Mouse (Mus musculus) brain, embryonic 14.5 days (tissue): ENCODE data around the gene Heyl.

ENCODE experiments used
- CTCF ChIP-seq: fragments of 200-500 bp; IDR thresholded peaks from 2 replicates; pipeline ENCODE4 v1.5.1; 2012; ENCODE audit warnings: inconsistent platforms, mild to moderate bottlenecking, moderate library complexity, borderline replicate concordance; ENCODE audit not compliant: insufficient read depth, insufficient read length; ENCODE audit errors: extremely low read depth
- POLR2A ChIP-seq: fragments of 200-500 bp; IDR thresholded peaks from 2 replicates; pipeline ENCODE4 v1.6.1; 2012; ENCODE audit warnings: mild to moderate bottlenecking, inconsistent platforms, borderline replicate concordance; ENCODE audit not compliant: poor library complexity, insufficient read depth, insufficient read length, severe bottlenecking; ENCODE audit errors: extremely low read depth

DNA sequence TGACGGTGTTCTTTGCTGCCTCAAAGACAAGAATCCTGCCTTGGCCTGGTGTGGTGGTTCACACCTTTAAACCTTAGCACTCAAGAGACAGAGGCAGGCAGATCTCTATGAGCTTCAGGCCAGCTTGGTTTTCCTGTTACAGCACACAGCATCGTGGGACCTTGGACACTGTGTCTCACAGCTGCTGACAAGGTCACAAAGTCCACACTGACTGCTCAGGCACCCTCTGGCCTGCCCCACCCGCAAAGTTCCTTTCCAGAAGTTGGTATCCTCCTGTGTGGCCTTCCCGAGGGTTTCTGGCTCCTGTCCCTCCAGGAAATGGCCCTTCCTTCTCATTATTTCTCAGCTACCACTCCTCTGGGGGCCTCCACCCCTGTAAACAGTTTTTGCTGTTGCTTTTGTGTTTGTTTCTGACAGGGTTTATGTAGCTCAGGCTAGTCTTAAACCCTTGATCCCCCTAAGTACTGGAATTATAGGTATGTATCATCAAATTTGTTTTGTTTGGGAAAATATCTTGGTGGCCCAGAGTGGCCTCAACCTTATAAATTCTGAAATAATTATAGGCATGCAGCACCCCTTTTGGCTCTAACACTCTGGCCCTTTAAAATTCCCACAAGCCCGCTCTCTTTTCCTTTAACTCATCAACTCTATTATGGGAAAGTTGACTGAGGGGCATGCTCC is 28.5 kb downstream of the Heyl start, which contains the start of gene Pabpc4:
- no peak for TF ChIP-seq POLR2A
- TF ChIP-seq CTCF = no peak
